Mouse (Mus musculus) limb, embryonic 12.5 days (tissue): ENCODE results near the gene Olfr482. TPM values are rescaled to one million over a fixed set of nuclear protein-coding genes. Genes with fewer than 3 reads are reported as not detected.

ENCODE experiments used
- ATAC-seq: fragments of 200-750 bp; cut with Nextera tagmentation; 2 replicates; pipeline ENCODE4 v1.8.0; 2017; ENCODE audit warnings: low read depth, moderate TSS enrichment; ENCODE audit not compliant: insufficient number of reproducible peaks, insufficient read depth, low FRiP score, low TSS enrichment
- H3K27ac ChIP-seq: fragments of 300-500 bp; sonication (generic); 2 replicates; pipeline ENCODE4 v1.5.1; 2016; ENCODE audit warnings: mild to moderate bottlenecking, moderate library complexity
- H3K27me3 ChIP-seq: fragments of 300-500 bp; sonication (generic); 2 replicates; pipeline ENCODE4 v1.6.1; 2016; ENCODE audit warnings: mild to moderate bottlenecking, moderate library complexity
- H3K36me3 ChIP-seq: fragments of 300-500 bp; sonication (generic); 2 replicates; pipeline ENCODE4 v1.6.1; 2016; ENCODE audit warnings: mild to moderate bottlenecking, moderate library complexity
- H3K4me1 ChIP-seq: fragments of 300-500 bp; sonication (generic); replicated peaks from 2 replicates; pipeline ENCODE4 v1.6.1; 2016
- H3K4me2 ChIP-seq: fragments of 300-500 bp; sonication (generic); 2 replicates; pipeline ENCODE4 v1.6.1; 2016; ENCODE audit warnings: mild to moderate bottlenecking, moderate library complexity
- H3K4me3 ChIP-seq: fragments of 300-500 bp; sonication (generic); replicated peaks from 2 replicates; pipeline ENCODE4 v1.5.1; 2016; ENCODE audit warnings: mild to moderate bottlenecking
- H3K9ac ChIP-seq: fragments of 300-500 bp; sonication (generic); replicated peaks from 2 replicates; pipeline ENCODE4 v1.6.1; 2016; ENCODE audit warnings: mild to moderate bottlenecking, moderate library complexity
- H3K9me3 ChIP-seq: fragments of 300-500 bp; sonication (generic); 2 replicates; pipeline ENCODE4 v1.6.1; 2016; ENCODE audit warnings: mild to moderate bottlenecking, moderate library complexity
- WGBS: fragments of 180-500 bp; shearing (Covaris S2); methylation state at CpG from one replicate; pipeline ENCODE4 v1.1.7; 2016; 5-methylcytosine and 5-hydroxymethylcytosine counted together
- polyA plus RNA-seq: library from polyadenylated mRNA; unstranded; fragments of >200 nt; fragmentation: Nextera tagmentation; extraction: Ambion mirVana; gene quantifications from 2 replicates; pipeline ENCODE4 v1.2.1, GENCODE M21; 2016

The Olfr482 gene
- polyA plus RNA-seq: not detected in 2 replicates

DNA sequence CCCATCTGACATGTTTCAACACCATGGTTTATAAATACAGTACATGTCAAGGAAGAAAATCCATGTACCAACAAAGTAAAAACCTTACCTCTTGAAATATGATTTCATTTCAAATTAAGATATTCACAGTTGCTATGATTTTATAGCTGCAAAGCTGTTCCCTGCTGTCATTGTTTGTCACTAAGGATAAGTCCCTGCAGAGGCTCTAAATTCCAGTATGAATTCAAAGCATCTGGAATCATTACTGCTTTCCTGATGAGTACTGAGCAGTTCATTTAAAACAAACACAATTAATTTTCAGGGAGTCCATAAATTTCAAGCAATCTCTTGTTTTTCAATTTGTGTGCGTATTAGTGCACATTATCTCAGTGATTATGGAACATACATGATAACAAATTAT, at the start of gene Olfr482:
Gene Olfr482, minus strand, starts transcription at position 101 of the 400 bp plus-strand sequence.
- no peak within 1 kb of the TSS for H3K27ac ChIP-seq
- no peaks in the 10 kb centered on the region for H3K9me3 ChIP-seq
- no peak for ATAC-seq
- H3K4me3 ChIP-seq: no peak within 1 kb of the TSS
- H3K4me1 ChIP-seq: no peaks in the 10 kb centered on the region
- H3K4me2 ChIP-seq: no peak within 1 kb of the TSS
- H3K27me3 ChIP-seq: no peaks in the 10 kb centered on the region
- no peak within 1 kb of the TSS for H3K9ac ChIP-seq
- WGBS: 79% methylated on average over 1 of the region's 1 CpGs
- no peaks in the 10 kb centered on the region for H3K36me3 ChIP-seq

DNA sequence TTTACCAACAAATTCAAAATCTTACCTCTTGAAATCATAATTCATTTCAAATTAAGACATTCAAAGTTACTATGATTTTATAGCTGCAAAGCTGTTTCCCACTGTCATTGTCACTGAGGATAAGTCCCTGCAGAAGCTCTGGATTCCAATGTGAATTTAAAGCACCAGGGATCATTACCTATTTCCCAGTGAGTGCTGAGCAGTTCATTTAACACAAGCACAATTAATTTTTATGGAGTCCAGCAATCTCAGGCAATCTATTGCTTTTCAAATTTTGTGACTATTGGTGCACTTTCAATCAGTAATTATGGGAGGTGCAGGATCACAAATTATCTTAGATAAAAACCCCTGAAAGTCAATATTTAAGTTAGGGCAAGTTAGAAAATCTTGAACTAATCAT, 30.0 kb upstream of the Olfr482 start, which contains the start of gene Olfr484:
Gene Olfr484, minus strand, starts transcription at position 101 of the 400 bp plus-strand sequence.
- H3K36me3 ChIP-seq: no peaks in the 10 kb centered on the region
- H3K27ac ChIP-seq: no peak within 1 kb of the TSS
- no peak within 1 kb of the TSS for H3K4me3 ChIP-seq
- ATAC-seq: no peak
- H3K4me1 ChIP-seq: no peaks in the 10 kb centered on the region
- H3K9me3 ChIP-seq: no peaks in the 10 kb centered on the region
- no peaks in the 10 kb centered on the region for H3K27me3 ChIP-seq
- H3K4me2 ChIP-seq: no peak within 1 kb of the TSS
- no peak within 1 kb of the TSS for H3K9ac ChIP-seq

DNA sequence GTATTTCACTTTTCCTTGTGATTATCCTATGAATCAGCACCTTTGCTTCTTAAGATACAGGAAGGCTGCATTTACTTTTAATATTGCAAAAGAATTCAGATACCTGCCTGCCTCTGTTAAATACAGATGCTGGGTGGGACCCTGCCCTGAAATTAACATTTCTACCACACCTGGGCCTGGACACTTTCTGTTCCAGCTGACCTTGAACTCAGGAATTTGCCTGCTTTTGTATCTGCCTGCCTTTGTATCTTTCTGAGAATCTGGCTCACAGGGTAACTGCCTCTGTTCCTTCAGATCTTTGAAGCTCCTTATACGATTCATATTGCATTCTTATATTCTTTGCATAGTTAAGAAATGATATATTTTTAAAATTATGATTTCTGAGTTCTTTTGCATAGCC, 24.0 kb upstream of the Olfr482 start:
- H3K9me3 ChIP-seq: no peaks in the 10 kb centered on the region
- no peak overlapping the region for H3K4me2 ChIP-seq
- WGBS: 72% methylated on average over 1 of the region's 1 CpGs
- no peaks in the 10 kb centered on the region for H3K36me3 ChIP-seq
- no peak overlapping the region for H3K27ac ChIP-seq
- H3K27me3 ChIP-seq: no peaks in the 10 kb centered on the region
- no peaks in the 10 kb centered on the region for H3K4me1 ChIP-seq
- ATAC-seq: no peak
- no peak overlapping the region for H3K9ac ChIP-seq
- no peak overlapping the region for H3K4me3 ChIP-seq

DNA sequence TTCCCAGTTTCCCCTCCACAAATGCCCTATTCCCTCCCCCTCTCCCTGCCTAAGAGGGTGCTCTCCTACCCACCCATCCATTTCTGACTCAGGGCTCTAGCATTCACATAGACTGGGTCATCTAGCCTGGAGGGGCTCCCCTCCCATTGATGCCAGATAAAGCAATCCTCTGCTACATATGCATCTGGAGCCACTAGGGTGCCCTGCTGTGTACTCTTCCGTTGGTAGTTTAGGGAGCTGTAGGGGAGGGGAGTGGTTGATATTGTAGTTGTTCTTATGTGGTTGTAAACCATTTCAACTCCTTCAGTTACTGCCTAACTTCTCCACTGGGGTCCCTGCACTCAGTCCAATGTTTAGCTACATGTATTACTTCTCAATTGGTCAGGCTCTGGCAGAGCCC, 23.3 kb upstream of the Olfr482 start:
- H3K4me3 ChIP-seq: no peak overlapping the region
- 7% methylated on average over 1 of the region's 1 CpGs for WGBS
- H3K27ac ChIP-seq: no peak overlapping the region
- H3K4me1 ChIP-seq: no peaks in the 10 kb centered on the region
- no peaks in the 10 kb centered on the region for H3K36me3 ChIP-seq
- no peak overlapping the region for H3K4me2 ChIP-seq
- H3K9ac ChIP-seq: no peak overlapping the region
- no peaks in the 10 kb centered on the region for H3K27me3 ChIP-seq
- H3K9me3 ChIP-seq: no peaks in the 10 kb centered on the region
- ATAC-seq: no peak

DNA sequence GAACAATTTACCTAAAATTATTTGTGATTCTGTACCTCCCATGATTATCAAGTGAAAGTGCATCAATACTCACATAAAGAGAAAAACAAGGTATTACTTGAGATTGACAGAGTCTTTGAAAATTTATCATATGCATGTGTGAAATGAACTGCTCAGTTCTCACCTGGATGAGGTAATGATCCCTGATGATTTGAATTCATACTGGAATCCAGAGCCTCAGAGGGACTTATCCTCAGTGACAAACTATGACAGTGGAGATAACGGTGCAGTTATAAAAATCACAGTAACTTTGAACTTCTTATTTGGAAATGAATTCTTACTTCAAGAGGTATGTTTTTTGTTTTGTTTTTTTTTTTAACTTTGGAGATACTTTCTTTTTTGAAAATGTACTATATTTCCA, 3.2 kb upstream of the Olfr482 start, which contains the start of gene Olfr483:
Gene Olfr483, plus strand, starts transcription at position 301 of the 400 bp plus-strand sequence.
- WGBS: 91% methylated on average over 1 of the region's 1 CpGs
- Histone ChIP-seq H3K9ac (no peak within 1 kb of the TSS), H3K4me2 (no peak within 1 kb of the TSS), H3K9me3 (no peaks in the 10 kb centered on the region), H3K4me3 (no peak within 1 kb of the TSS), H3K4me1 (no peaks in the 10 kb centered on the region), H3K36me3 (no peaks in the 10 kb centered on the region), H3K27ac (no peak within 1 kb of the TSS), H3K27me3 (no peaks in the 10 kb centered on the region)
- ATAC-seq: no peak

DNA sequence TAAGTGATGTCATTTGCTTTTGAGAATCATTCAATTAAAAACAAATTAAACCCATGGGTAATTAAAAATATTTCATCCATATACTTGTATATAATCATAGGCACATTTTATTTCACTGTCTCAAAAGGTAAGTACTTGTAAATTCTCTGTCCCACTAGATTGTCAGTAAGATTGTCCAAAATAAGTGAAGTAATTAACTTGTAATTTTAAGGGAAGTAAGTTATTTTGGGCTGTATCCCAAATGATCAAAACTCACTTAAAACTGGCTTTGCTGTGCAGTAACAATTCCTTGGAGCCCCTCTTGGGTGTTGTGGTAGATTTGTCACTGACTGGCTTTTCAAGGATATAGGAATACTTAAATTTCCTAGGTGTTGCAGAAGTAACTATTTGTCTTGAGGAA, 17.8 kb downstream of the Olfr482 start, which contains the start of gene Olfr481:
Gene Olfr481, plus strand, starts transcription at position 301 of the 400 bp plus-strand sequence.
- no peak for ATAC-seq
- H3K27me3 ChIP-seq: no peaks in the 10 kb centered on the region
- no peaks in the 10 kb centered on the region for H3K4me1 ChIP-seq
- H3K9me3 ChIP-seq: no peaks in the 10 kb centered on the region
- no peak within 1 kb of the TSS for H3K27ac ChIP-seq
- H3K4me2 ChIP-seq: no peak within 1 kb of the TSS
- H3K4me3 ChIP-seq: no peak within 1 kb of the TSS
- no peak within 1 kb of the TSS for H3K9ac ChIP-seq
- no peaks in the 10 kb centered on the region for H3K36me3 ChIP-seq

DNA sequence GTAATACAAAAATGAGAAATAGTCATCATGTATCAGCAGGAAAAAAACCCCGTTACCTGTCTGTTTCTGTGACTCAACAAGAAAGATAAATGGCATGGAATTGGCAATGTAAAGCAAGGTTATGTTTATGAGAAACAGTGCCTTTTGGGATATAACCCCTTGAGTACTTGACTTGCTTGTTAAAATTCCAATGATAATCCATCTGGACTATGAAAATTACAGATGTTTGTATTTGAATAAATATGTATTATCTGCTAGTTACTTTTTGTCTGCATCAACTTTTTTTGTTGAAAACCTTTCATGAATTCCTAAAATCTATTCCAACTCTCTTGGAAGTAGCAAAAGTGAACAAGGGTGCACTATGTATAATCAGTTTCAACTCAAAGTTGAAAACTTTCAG, 30.1 kb downstream of the Olfr482 start, which contains the start of gene Olfr480:
Gene Olfr480, minus strand, starts transcription at position 101 of the 400 bp plus-strand sequence.
- Histone ChIP-seq H3K9me3 (no peaks in the 10 kb centered on the region), H3K4me2 (no peak within 1 kb of the TSS), H3K4me3 (no peak within 1 kb of the TSS), H3K27ac (no peak within 1 kb of the TSS), H3K36me3 (no peaks in the 10 kb centered on the region), H3K9ac (no peak within 1 kb of the TSS), H3K4me1 (no peaks in the 10 kb centered on the region), H3K27me3 (no peaks in the 10 kb centered on the region)
- no peak for ATAC-seq
- 83% methylated on average over 1 of the region's 1 CpGs for WGBS

DNA sequence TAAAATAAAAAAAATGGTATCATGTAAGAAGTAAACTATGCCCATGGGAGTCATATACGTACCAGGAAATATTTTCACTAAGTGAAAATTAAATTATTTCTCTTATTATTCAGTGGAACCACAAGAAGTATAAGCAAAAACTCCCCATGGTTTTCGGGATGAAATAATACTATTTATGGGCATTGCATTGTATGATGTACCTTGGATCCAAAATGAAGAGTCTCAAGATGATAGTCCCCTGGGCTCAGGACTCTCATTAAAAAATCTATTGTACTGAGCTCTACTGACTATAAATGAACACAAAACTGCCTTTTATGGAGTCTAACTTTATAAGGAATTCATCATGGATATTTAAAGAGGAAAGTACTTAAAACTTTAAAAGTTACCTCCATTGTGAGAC, 47.0 kb downstream of the Olfr482 start, which contains the start of gene Olfr479:
Gene Olfr479, plus strand, starts transcription at position 301 of the 400 bp plus-strand sequence.
- Histone ChIP-seq H3K4me2 (no peak within 1 kb of the TSS), H3K27me3 (no peaks in the 10 kb centered on the region), H3K9ac (no peak within 1 kb of the TSS), H3K4me1 (no peaks in the 10 kb centered on the region), H3K4me3 (no peak within 1 kb of the TSS), H3K27ac (no peak within 1 kb of the TSS), H3K9me3 (no peaks in the 10 kb centered on the region), H3K36me3 (no peaks in the 10 kb centered on the region)
- whole genome bisulfite sequencing: 94% methylated on average over 2 of the region's 2 CpGs
- no peak for ATAC-seq

Other genes with a start within 250 kb of the Olfr482 start
- gene Olfr472, start 199.7 kb downstream of the Olfr482 start, polyA plus RNA-seq: not detected in 2 replicates
- not detected in 2 replicates for gene Olfr473, start 167.1 kb downstream of the Olfr482 start, polyA plus RNA-seq
- gene Olfr474, start 142.9 kb downstream of the Olfr482 start, polyA plus RNA-seq: not detected in 2 replicates
- gene Olfr476, start 132.8 kb downstream of the Olfr482 start, polyA plus RNA-seq: not detected in 2 replicates
- gene Olfr477, start 110.9 kb downstream of the Olfr482 start, polyA plus RNA-seq: not detected in 2 replicates
- not detected in 2 replicates for gene Olfr478, start 63.6 kb downstream of the Olfr482 start, polyA plus RNA-seq
- not detected in 2 replicates for gene Olfr479, start 46.9 kb downstream of the Olfr482 start, polyA plus RNA-seq
- gene Olfr480, start 30.2 kb downstream of the Olfr482 start, polyA plus RNA-seq: not detected in 2 replicates
- not detected in 2 replicates for gene Olfr481, start 17.7 kb downstream of the Olfr482 start, polyA plus RNA-seq
- not detected in 2 replicates for gene Olfr483, start 3.3 kb upstream of the Olfr482 start, polyA plus RNA-seq
- gene Olfr484, start 29.9 kb upstream of the Olfr482 start, polyA plus RNA-seq: not detected in 2 replicates
- not detected in 2 replicates for gene Olfr485, start 62.3 kb upstream of the Olfr482 start, polyA plus RNA-seq
- not detected in 2 replicates for gene Olfr486, start 75.2 kb upstream of the Olfr482 start, polyA plus RNA-seq
- gene Olfr487, start 117.0 kb upstream of the Olfr482 start, polyA plus RNA-seq: not detected in 2 replicates
- not detected in 2 replicates for gene Olfr488, start 160.8 kb upstream of the Olfr482 start, polyA plus RNA-seq
- gene Olfr490, start 191.3 kb upstream of the Olfr482 start, polyA plus RNA-seq: not detected in 2 replicates
- not detected in 2 replicates for gene Olfr491, start 215.9 kb upstream of the Olfr482 start, polyA plus RNA-seq
- not detected in 2 replicates for gene Olfr492, start 226.1 kb upstream of the Olfr482 start, polyA plus RNA-seq
- not detected in 2 replicates for gene Olfr493, start 249.4 kb upstream of the Olfr482 start, polyA plus RNA-seq